Mouse (Mus musculus) CH12F3 (cell line): ENCODE data around the gene Rmi2.

Source experiments
- in situ Hi-C: fragments of 300-500 bp; cut with MboI; formaldehyde crosslinking; loops from 2 replicates; pipeline ENCODE4 v1.14.3; 2020; ENCODE audit warnings: low sequenced_read_pairs

Gene Rmi2

DNA sequence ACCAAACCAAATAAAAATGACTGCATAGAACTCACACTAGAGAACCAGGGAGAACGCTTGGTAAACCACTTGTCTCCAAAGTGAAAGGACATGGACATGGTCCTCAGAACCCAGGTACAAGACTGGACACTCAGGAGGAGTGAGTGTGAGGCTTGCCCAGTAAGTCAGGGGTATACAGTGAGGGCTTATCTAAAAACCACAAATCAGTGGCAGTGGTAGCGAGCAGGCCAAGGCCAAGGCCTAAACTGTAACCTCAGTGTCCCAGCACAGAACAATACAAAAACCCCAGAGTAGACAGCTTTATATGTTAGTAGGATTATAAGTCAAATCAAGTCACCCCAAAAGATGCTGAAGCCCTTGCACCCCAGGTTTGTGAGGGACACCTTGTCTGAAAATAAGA lies 76.2 kb downstream of the Rmi2 start:
- in situ Hi-C loops, result no loop called here

DNA sequence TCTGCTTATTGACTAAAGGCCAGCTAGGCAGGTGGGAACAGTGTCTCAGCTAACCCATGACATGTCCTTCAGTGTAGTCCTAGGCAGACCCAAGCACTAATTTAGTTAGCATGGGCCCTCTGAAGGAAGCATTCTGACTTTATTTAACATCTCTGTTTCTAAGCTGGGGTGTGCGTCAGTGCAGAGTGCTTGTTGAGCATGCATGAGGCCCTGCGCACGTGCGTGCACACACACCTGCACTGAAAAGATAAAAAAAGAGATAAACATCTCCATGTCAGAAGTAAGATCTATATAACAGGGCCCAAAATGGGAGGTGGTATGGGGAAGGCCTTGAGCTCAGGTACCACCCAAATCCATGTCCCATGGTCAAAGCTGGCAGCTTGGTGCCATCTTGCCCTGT lies 80.2 kb downstream of the Rmi2 start:
- in situ Hi-C loops, result no loop called here

DNA sequence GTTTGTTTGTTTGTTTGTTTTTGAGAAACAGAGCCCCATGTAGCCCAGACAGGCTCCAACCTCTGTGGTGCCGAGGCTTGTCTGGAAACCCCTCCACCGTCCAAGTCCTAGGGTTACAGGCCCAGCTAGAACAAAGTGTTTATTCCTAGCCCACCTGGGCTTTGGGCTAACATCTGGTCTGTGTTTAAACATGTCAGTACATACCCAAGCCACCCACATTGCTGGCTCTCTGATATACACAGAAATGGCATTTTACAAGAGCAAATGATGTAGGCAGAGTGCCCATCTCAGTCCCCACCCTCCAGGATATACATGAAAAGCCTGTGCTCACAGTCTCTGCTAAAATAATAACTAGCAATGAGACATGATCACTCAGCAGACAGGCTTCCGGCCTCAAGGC lies 81.4 kb downstream of the Rmi2 start:
- in situ Hi-C loops, result no loop called here

DNA sequence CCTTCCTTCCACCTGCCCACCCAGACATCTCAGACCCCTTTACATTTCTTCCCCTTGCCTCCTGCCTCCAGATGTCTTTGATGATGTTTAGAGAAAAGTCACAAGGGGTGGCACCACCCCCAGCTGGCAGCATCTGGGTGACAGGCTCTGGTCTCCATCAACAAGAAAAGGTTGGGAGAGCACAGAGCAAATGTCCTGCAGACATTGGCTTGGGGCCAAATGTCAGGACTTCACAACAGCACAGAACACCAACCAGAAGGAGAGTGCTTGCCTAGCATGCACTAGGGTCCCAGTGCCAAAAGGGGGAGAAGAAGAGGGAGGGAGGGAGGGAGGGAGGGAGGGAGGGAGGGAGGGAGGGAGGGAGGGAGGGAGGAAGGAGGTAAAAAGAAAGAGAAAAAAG lies 85.0 kb downstream of the Rmi2 start:
- in situ Hi-C loops, result no loop called here

DNA sequence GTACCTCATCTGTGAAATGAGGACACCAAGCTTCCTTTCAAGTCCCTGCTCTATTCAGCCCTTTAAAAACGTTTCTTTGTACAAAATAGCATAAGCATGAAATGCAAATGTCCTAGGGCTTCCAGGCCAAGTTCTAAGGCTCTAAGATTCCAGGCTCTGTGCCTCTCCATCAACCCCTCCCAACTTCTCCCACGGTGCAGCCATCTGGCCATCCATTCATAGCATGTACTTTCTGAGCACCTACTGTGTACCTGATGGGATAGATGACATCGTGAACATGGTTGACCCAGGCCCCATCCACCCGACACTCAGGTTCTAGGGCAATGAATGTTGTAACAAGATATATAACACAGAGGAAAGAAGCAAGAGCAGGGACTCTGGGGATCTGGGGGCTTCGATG lies 88.7 kb downstream of the Rmi2 start:
- in situ Hi-C loops, result no loop called here

DNA sequence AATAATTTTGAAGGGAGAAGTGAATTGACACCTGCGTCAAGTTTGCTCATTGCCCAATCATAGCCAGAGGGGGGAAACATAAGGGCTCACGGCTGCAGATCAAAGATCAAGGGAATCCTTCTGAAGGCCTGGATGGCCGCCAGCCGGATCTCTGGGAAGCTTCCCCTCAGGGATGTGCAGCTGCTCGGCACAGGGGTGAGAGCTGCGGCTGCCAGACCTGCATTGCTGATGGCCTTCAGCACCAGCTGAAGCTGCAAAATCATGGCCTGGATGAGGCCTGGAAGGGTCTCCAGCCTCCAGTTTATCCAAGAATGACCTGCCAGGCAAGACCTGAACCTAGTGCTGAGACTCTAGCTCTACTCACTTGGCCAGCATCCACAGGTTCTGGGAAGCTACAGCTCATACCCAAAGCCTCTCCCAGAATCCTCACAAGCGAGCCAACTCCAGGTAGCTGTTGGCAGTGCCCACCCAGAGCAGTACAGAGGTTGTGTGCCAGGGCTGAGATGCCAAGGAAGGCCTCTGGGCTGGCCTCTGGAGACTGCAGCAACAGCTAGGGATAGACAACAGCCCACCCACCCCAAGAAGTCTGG lies 90.8 kb downstream of the Rmi2 start:
- in situ Hi-C loops, result no loop called here

DNA sequence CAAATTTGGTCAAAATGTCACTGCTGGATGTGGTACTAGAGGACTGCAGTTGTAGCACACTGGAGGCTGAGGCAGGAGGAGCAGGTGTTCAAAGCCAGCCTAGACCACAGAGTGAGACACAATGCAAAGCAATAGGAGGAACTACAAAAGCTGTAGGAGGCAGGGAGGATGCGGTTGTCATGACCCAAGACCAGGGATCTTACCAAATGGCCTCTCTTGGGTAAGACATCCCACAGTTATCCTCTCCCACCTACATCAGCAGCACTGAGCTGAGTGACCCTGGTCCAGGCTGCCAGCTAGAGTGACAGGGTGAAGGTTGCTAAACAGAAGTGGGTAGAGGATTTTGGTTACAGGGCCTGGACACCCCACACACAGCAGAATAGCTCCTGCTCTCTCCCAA lies 92.2 kb downstream of the Rmi2 start:
- in situ Hi-C loops, result no loop called here

DNA sequence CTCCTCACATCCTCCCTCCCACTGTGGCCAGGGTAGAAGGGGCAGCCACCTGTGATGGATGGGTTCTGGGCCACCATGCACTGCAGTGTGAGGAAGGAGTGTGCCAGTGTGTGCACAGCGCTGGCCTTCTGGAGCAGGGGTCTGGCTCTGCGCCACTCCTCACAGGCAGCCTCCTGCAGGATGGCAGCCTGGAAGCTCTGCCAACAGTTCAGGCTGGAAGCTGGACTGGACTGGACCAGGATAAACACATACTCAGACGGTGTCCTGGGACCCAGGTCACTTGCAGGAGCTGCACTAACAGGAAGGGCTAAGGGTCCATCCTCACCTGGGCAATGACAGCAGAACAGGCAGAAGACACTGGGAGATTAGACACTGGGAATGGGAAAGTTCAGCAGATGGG lies 98.5 kb downstream of the Rmi2 start:
- in situ Hi-C loops, result no loop called here

DNA sequence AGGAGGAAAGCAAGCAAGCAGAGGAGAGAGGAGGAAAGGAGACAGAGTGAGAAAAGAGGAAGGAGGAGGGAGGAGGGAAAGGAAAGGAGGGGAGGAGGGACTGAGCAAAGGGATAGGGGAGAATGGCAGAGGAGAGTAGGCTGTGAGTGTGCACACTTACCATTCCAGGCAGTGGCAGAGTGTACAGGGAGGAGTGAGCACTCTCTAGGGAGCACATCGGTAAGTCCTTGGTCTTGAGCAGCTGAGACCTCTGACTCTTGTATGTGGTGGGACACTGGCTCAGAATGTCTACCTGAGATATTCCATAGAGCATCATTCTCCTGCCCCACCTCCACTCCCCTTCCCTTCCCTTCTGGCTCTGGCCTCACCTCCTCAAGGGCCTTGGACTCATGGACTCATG lies 99.2 kb downstream of the Rmi2 start:
- in situ Hi-C loops, result no loop called here

DNA sequence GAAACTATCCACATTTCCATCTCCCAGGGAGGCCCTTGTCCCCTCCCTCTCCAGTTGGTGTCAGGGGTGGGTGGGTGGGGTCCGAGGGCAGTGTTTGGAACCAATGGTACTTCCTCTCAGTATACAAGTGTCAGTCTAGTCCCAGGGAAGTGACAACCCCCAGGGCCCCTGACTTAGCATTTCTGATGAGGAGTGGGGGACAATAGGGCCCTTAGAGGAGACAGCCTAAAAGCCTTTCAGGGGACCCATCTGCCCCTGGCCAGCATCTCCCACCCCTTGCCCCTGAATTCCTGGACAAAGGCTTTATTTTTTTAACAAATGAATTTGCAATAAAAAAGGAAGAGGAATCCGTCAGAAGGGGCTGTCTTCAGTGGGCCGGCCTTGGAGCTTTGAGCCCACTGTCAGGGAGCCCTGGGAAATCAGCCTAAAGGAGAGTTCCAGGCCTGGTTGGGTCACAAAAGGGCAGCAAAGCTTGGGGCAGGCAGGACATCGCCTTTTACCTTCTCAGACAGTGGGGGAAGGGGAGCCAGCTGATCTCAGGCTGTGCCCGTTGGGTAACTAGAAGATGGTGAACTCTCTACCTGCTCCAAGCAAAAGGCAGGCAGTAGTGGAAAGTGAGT lies 102.0 kb downstream of the Rmi2 start:
- in situ Hi-C loops, result no loop called here

DNA sequence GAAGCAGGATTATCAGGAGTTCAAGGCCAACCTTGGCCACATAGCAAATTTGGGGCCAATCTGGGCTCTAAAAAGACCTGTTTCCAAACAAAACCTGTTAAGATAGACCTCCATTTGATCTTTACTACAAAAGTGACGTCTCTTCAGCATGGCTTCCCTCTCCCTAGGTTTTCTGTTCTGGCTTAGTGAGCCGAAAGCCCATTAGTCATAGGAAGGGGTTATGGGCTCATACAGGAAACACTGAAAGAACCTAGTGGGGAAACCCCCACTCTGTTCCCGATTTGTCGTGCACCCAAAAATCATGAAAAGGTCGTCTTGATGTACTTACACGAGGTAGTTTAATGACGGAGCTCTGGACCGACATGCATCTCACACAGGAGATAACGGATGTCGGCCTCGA lies 102.6 kb downstream of the Rmi2 start:
- in situ Hi-C loops, result no loop called here

DNA sequence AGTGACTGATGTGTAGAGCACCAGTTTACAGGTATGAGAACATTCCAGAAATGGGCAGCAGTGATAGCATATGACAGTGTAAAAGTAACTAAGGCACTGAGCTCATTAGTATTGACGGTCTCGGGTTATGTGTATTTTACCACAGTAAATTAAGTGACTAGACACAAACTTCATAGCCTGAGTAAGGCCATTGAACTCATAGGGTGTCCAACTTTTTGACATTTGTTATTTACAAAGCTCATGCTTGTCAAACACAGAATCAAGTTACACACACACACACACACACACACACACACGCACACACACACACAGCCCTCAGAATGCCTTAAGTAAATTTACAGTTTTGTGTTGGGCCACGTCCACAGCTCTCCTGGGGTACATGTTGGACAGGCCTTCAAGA lies 105.1 kb downstream of the Rmi2 start:
- in situ Hi-C loops, result no loop called here

DNA sequence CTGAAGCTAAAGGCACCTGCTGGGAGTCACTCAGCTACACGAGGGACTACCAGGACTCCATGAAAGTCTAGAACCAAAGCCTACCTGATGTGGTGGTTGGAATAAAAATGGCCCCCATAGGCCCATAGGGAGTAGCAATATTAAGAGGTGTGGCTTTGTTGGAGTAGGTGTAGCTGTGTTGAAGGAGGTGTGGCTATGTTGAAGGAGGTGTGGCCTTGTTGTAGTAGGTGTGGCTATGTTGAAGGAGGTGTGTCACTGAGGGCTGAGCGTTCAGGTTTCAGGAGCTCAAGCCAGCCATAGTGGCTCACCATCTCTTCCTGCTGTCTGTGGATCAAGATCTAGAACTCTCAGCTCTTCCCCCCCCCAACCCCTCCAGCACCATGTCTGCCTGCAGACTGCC lies 105.8 kb downstream of the Rmi2 start:
- in situ Hi-C loops, result no loop called here
